Mouse (Mus musculus) heart, postnatal 0 days (tissue): ENCODE results near the gene Hnrnpul1.

Experiments used
- CTCF ChIP-seq: IDR thresholded peaks from 2 replicates; pipeline ENCODE4 v1.5.1; 2016; ENCODE audit warnings: antibody characterized with exemption, control low read depth, low read depth
- EP300 ChIP-seq: IDR thresholded peaks from 2 replicates; pipeline ENCODE4 v1.6.1; 2016; ENCODE audit warnings: antibody characterized with exemption, low read depth

DNA sequence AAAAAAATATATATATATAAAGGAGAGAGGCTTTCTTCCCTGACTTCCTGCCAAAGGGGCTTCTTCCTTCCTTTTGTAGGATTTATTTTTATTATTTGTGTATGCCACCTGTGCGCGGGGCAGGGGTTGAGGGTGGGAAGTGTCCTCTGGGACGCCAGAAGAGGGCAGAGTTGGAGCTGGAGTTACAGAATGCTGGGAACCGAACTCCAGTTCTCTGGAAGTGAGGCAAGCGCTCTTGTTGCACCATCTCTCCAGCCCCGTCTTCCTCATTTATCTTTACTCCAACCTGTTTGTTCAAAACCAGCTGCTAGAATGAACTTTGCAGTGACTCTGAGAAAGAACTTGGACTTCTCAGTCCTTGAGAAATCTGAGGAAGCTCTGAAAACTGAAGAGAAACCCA lies 74.6 kb downstream of the Hnrnpul1 start:
- no peak; the same call in 1 of the 2 replicates for TF ChIP-seq CTCF
- no peak for TF ChIP-seq EP300
